Mouse (Mus musculus): Measurements from ENCODE around the gene Cep162. TPM values are rescaled to one million over a fixed set of nuclear protein-coding genes. Genes with fewer than 3 reads are reported as not detected.

Gene Cep162
- polyA plus RNA-seq, 1 experiment: 0.06 TPM

- no peaks in the 10 kb centered on the region for H3K27me3 ChIP-seq (ENCODE audit: control insufficient read depth)
- H3K9me3 ChIP-seq (ENCODE audit: control insufficient read depth, low read length): no peaks in the 10 kb centered on the region
- H3K4me3 ChIP-seq (replicated peaks): no peak overlapping the region
- peaks cover 68% of the 10 kb centered on the region for H3K36me3 ChIP-seq (ENCODE audit: control insufficient read depth)
- TF ChIP-seq GATA1 (IDR thresholded peaks at IDR 0.05; ENCODE audit: low read length) (no peak), TAL1 (IDR thresholded peaks at IDR 0.05; ENCODE audit: low read length) (no peak)
- peaks cover 7% of the 10 kb centered on the region for H3K4me1 ChIP-seq (ENCODE audit: control insufficient read depth)
Observed at GRCm38 (mm10) chr9:87202431-87202830, 52.9 kb downstream of the Cep162 start.

DNA sequence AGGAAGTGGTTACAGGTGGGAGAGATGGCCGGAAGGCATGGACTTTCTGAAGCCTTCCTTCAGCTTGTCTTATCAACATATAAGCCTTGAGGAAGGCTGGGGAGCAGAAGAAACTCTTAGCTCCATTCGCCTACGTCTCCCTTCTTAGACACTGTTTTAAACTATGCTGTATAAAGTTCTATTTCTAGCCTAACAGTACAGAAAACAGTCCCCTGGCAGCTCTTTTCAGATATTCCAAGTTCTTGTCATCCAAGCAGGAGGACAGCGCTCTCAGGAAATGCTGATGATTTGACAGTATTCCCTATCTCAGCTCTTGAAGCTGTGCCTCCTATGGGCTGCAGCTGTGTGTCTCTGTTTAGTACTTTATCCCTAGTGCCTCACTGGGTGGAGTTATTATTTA is 54.4 kb downstream of the Cep162 start:
- Histone ChIP-seq H3K36me3 (ENCODE audit: control insufficient read depth) (peaks cover 63% of the 10 kb centered on the region), H3K27me3 (ENCODE audit: control insufficient read depth) (no peaks in the 10 kb centered on the region), H3K4me3 (replicated peaks) (no peak overlapping the region), H3K4me1 (ENCODE audit: control insufficient read depth) (peaks cover 2% of the 10 kb centered on the region), H3K9me3 (ENCODE audit: control insufficient read depth, low read length) (no peaks in the 10 kb centered on the region)
- TF ChIP-seq TAL1 (IDR thresholded peaks at IDR 0.05; ENCODE audit: low read length): no peak
- TF ChIP-seq GATA1 (IDR thresholded peaks at IDR 0.05; ENCODE audit: low read length): no peak

DNA sequence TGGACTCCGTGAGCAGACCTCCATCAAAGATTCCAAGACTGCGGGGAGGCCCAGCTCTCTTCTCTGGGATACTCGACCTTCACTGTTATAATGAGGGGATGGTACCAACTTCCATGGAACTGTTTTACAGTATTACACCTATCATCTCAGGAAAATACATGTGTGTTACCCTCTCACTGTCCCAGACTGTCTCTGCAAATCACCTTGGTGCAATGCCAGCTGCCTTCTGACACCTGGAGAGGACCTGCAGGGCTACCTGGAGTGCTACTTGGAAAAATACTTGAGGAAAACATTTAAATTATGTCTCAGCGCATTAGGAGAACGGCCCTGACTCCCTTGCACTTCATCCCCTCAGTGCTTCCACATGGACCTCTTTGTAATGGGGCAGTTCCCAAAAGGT is 54.9 kb downstream of the Cep162 start:
- no peak for TF ChIP-seq GATA1 (IDR thresholded peaks at IDR 0.05; ENCODE audit: low read length)
- TF ChIP-seq TAL1 (IDR thresholded peaks at IDR 0.05; ENCODE audit: low read length): no peak
- H3K27me3 ChIP-seq (ENCODE audit: control insufficient read depth): no peaks in the 10 kb centered on the region
- H3K36me3 ChIP-seq (ENCODE audit: control insufficient read depth): peaks cover 60% of the 10 kb centered on the region
- H3K4me1 ChIP-seq (ENCODE audit: control insufficient read depth): peaks cover 2% of the 10 kb centered on the region
- no peak overlapping the region for H3K4me3 ChIP-seq (replicated peaks)
- H3K9me3 ChIP-seq (ENCODE audit: control insufficient read depth, low read length): no peaks in the 10 kb centered on the region

GRCm38 (mm10) chr9:87198036-87198435 is 57.3 kb downstream of the Cep162 start:
- peaks cover 48% of the 10 kb centered on the region for H3K36me3 ChIP-seq (ENCODE audit: control insufficient read depth)
- no peak for TF ChIP-seq TAL1 (IDR thresholded peaks at IDR 0.05; ENCODE audit: low read length)
- no peak for TF ChIP-seq GATA1 (IDR thresholded peaks at IDR 0.05; ENCODE audit: low read length)

DNA sequence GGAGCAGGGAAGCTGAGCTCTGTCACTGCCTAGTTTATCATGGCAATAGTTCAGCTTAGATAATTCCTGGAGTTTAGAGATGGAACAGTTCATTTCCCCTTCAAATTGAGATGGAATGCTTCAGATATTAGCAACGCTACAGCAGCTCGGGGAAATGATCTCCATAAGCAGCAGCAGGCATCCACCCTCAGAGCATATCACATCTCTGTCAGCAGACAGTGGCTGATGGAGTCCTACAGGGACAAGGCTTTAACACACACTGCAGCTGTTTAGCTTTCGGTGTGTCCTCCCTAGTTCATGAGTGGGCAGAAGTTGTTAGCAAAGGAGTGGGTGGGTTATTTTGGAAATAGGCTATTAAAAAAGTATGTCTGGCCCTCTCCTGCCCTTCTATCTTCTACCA is 58.1 kb downstream of the Cep162 start:
- no peak for TF ChIP-seq TAL1 (IDR thresholded peaks at IDR 0.05; ENCODE audit: low read length)
- TF ChIP-seq GATA1 (IDR thresholded peaks at IDR 0.05; ENCODE audit: low read length): no peak

More at GRCm38 (mm10) chr9:87198036-87198435, 57.3 kb downstream of the Cep162 start:
- Histone ChIP-seq H3K9me3 (ENCODE audit: control insufficient read depth, low read length) (no peaks in the 10 kb centered on the region), H3K4me3 (replicated peaks) (no peak overlapping the region), H3K27me3 (ENCODE audit: control insufficient read depth) (no peaks in the 10 kb centered on the region), H3K4me1 (ENCODE audit: control insufficient read depth) (no peaks in the 10 kb centered on the region)

GRCm38 (mm10) chr9:87193721-87194120 is 61.6 kb downstream of the Cep162 start:
- no peak for TF ChIP-seq GATA1 (IDR thresholded peaks at IDR 0.05; ENCODE audit: low read length)
- TF ChIP-seq TAL1 (IDR thresholded peaks at IDR 0.05; ENCODE audit: low read length): no peak
- Histone ChIP-seq H3K27me3 (ENCODE audit: control insufficient read depth) (no peaks in the 10 kb centered on the region), H3K36me3 (ENCODE audit: control insufficient read depth) (peaks cover 53% of the 10 kb centered on the region), H3K4me1 (ENCODE audit: control insufficient read depth) (no peaks in the 10 kb centered on the region), H3K9me3 (ENCODE audit: control insufficient read depth, low read length) (peaks cover 24% of the 10 kb centered on the region), H3K4me3 (replicated peaks) (no peak overlapping the region)

More for the DNA sequence above, 58.1 kb downstream of the Cep162 start:
- Histone ChIP-seq H3K36me3 (ENCODE audit: control insufficient read depth) (peaks cover 49% of the 10 kb centered on the region), H3K4me3 (replicated peaks) (no peak overlapping the region), H3K4me1 (ENCODE audit: control insufficient read depth) (no peaks in the 10 kb centered on the region), H3K9me3 (ENCODE audit: control insufficient read depth, low read length) (peaks cover 4% of the 10 kb centered on the region), H3K27me3 (ENCODE audit: control insufficient read depth) (no peaks in the 10 kb centered on the region)

GRCm38 (mm10) chr9:87187336-87187735 is 68.0 kb downstream of the Cep162 start:
- H3K9me3 ChIP-seq (ENCODE audit: control insufficient read depth, low read length): peaks cover 20% of the 10 kb centered on the region

GRCm38 (mm10) chr9:87182231-87182630 is 73.1 kb downstream of the Cep162 start:
- H3K4me1 ChIP-seq (ENCODE audit: control insufficient read depth): no peaks in the 10 kb centered on the region
- H3K9me3 ChIP-seq (ENCODE audit: control insufficient read depth, low read length): no peaks in the 10 kb centered on the region
- TF ChIP-seq TAL1 (IDR thresholded peaks at IDR 0.05; ENCODE audit: low read length) (no peak), GATA1 (IDR thresholded peaks at IDR 0.05; ENCODE audit: low read length) (no peak)
- H3K4me3 ChIP-seq (replicated peaks): no peak overlapping the region
- no peaks in the 10 kb centered on the region for H3K36me3 ChIP-seq (ENCODE audit: control insufficient read depth)
- no peaks in the 10 kb centered on the region for H3K27me3 ChIP-seq (ENCODE audit: control insufficient read depth)

More at GRCm38 (mm10) chr9:87187336-87187735, 68.0 kb downstream of the Cep162 start:
- H3K4me3 ChIP-seq (replicated peaks): no peak overlapping the region
- no peaks in the 10 kb centered on the region for H3K4me1 ChIP-seq (ENCODE audit: control insufficient read depth)
- TF ChIP-seq TAL1 (IDR thresholded peaks at IDR 0.05; ENCODE audit: low read length) (no peak), GATA1 (IDR thresholded peaks at IDR 0.05; ENCODE audit: low read length) (no peak)
- H3K36me3 ChIP-seq (ENCODE audit: control insufficient read depth): peaks cover 25% of the 10 kb centered on the region
- H3K27me3 ChIP-seq (ENCODE audit: control insufficient read depth): no peaks in the 10 kb centered on the region

- H3K4me3 ChIP-seq (replicated peaks): no peak overlapping the region
- H3K36me3 ChIP-seq (ENCODE audit: control insufficient read depth): no peaks in the 10 kb centered on the region
- no peaks in the 10 kb centered on the region for H3K9me3 ChIP-seq (ENCODE audit: control insufficient read depth, low read length)
- no peaks in the 10 kb centered on the region for H3K4me1 ChIP-seq (ENCODE audit: control insufficient read depth)
- TF ChIP-seq TAL1 (IDR thresholded peaks at IDR 0.05; ENCODE audit: low read length): no peak
- H3K27me3 ChIP-seq (ENCODE audit: control insufficient read depth): no peaks in the 10 kb centered on the region
Observed at GRCm38 (mm10) chr9:87178534-87178933, 76.8 kb downstream of the Cep162 start.

GRCm38 (mm10) chr9:87171517-87171916 is 83.8 kb downstream of the Cep162 start:
- no peak overlapping the region for H3K4me3 ChIP-seq (replicated peaks)
- no peaks in the 10 kb centered on the region for H3K27me3 ChIP-seq (ENCODE audit: control insufficient read depth)
- no peaks in the 10 kb centered on the region for H3K36me3 ChIP-seq (ENCODE audit: control insufficient read depth)
- no peaks in the 10 kb centered on the region for H3K9me3 ChIP-seq (ENCODE audit: control insufficient read depth, low read length)
- H3K4me1 ChIP-seq (ENCODE audit: control insufficient read depth): no peaks in the 10 kb centered on the region
- TF ChIP-seq TAL1 (IDR thresholded peaks at IDR 0.05; ENCODE audit: low read length) (no peak), GATA1 (IDR thresholded peaks at IDR 0.05; ENCODE audit: low read length) (no peak)
